Mouse (Mus musculus) MEL (cell line): ENCODE results near the gene Sgtb. TPM values are rescaled to one million over a fixed set of nuclear protein-coding genes. Genes with fewer than 3 reads are reported as not detected.

ENCODE experiments used
- DNase-seq: peaks from one replicate; pipeline ENCODE4 v3.0.0; 2011; ENCODE audit warnings: low read depth, low spot score
- H3K27ac ChIP-seq: 2 replicates; pipeline ENCODE4 v1.5.1; 2012; ENCODE audit warnings: low read depth, mild to moderate bottlenecking, control low read depth, low read length, moderate library complexity; ENCODE audit not compliant: control insufficient read depth
- H3K27me3 ChIP-seq, 2 experiments: fragments of 150-350 bp in 1 of 2; sonication (generic) in 1 of 2; 2 replicates each; pipeline ENCODE4 v1.6.1; 2012; ENCODE audit warnings: low read length in 2 of 2, mild to moderate bottlenecking in 2 of 2, improper control_type of control experiment in 1 of 2, moderate library complexity in 1 of 2; ENCODE audit not compliant: insufficient read depth in 2 of 2, control insufficient read depth in 1 of 2
- H3K36me3 ChIP-seq, 2 experiments: 2 replicates each; pipeline ENCODE4 v1.6.1; 2012 to 2014; ENCODE audit warnings: low read length in 2 of 2, improper control_type of control experiment in 1 of 2, inconsistent platforms in 1 of 2, mild to moderate bottlenecking in 1 of 2; ENCODE audit not compliant: insufficient read depth in 2 of 2, control insufficient read depth in 1 of 2
- H3K4me1 ChIP-seq, 2 experiments: fragments of 150-350 bp in 1 of 2; sonication (generic) in 1 of 2; 2 replicates each; pipeline ENCODE4 v1.6.1; 2012; ENCODE audit warnings: low read length in 2 of 2, improper control_type of control experiment in 1 of 2, mild to moderate bottlenecking in 1 of 2; ENCODE audit not compliant: insufficient read depth in 2 of 2, control insufficient read depth in 1 of 2
- H3K4me3 ChIP-seq, 2 experiments: fragments of 150-350 bp in 1 of 2; sonication (generic) in 1 of 2; 2 replicates each; pipeline ENCODE4 v1.5.1; 2012; ENCODE audit warnings: low read depth in 2 of 2, low read length in 2 of 2, mild to moderate bottlenecking in 2 of 2, moderate library complexity in 2 of 2, control low read depth in 1 of 2, improper control_type of control experiment in 1 of 2; ENCODE audit not compliant: control insufficient read depth in 1 of 2, insufficient read depth in 1 of 2
- H3K79me2 ChIP-seq: 2 replicates; pipeline ENCODE4 v1.6.1; 2012; ENCODE audit warnings: mild to moderate bottlenecking, low read length, moderate library complexity; ENCODE audit not compliant: control insufficient read depth, poor library complexity, insufficient read depth
- H3K9ac ChIP-seq: 2 replicates; pipeline ENCODE4 v1.6.1; 2012; ENCODE audit warnings: low read depth, mild to moderate bottlenecking, control low read depth, low read length, moderate library complexity; ENCODE audit not compliant: control insufficient read depth, poor library complexity, severe bottlenecking
- H3K9me3 ChIP-seq: fragments of 150-350 bp; sonication (generic); replicated peaks from 2 replicates; pipeline ENCODE4 v1.6.1; 2012; ENCODE audit warnings: mild to moderate bottlenecking, low read length, improper control_type of control experiment, moderate library complexity; ENCODE audit not compliant: insufficient read depth
- CTCF ChIP-seq, 3 experiments: IDR thresholded peaks in 2 of 3; conservative IDR thresholded peaks in 1 of 3; 2 replicates each; pipeline ENCODE4 v1.5.1; 2011 to 2012; ENCODE audit warnings: low read length in 3 of 3, low read depth in 2 of 3, mild to moderate bottlenecking in 2 of 3, improper control_type of control experiment in 1 of 3, inconsistent platforms in 1 of 3, mixed read lengths in 1 of 3, moderate library complexity in 1 of 3; ENCODE audit not compliant: control insufficient read depth in 1 of 3, insufficient read depth in 1 of 3, poor library complexity in 1 of 3, severe bottlenecking in 1 of 3
- E2F4 ChIP-seq: IDR thresholded peaks from 2 replicates; pipeline ENCODE4 v1.6.1; 2011; ENCODE audit warnings: low read depth, low read length, improper control_type of control experiment, borderline replicate concordance
- ELF1 ChIP-seq: IDR thresholded peaks from 2 replicates; pipeline ENCODE4 v1.6.1; 2014; ENCODE audit warnings: low read depth, mild to moderate bottlenecking, inconsistent platforms, low read length, improper control_type of control experiment, moderate library complexity
- EP300 ChIP-seq, 2 experiments: IDR thresholded peaks; 2 replicates each; pipeline ENCODE4 v1.6.1; 2011; ENCODE audit warnings: improper control_type of control experiment in 2 of 2, low read length in 2 of 2, low read depth in 1 of 2, mild to moderate bottlenecking in 1 of 2
- GATA1 ChIP-seq: IDR thresholded peaks from 2 replicates; pipeline ENCODE4 v1.6.1; 2011; ENCODE audit warnings: low read depth, low read length, improper control_type of control experiment
- HCFC1 ChIP-seq: IDR thresholded peaks from 2 replicates; pipeline ENCODE4 v1.6.1; 2012; ENCODE audit warnings: low read depth, mild to moderate bottlenecking, inconsistent platforms, low read length, improper control_type of control experiment, moderate library complexity
- KAT2A ChIP-seq: conservative IDR thresholded peaks from 2 replicates; pipeline ENCODE4 v1.6.1; 2012; ENCODE audit warnings: low read depth, low read length, improper control_type of control experiment, inconsistent platforms
- MAFK ChIP-seq: IDR thresholded peaks from 2 replicates; pipeline ENCODE4 v1.6.1; 2011; ENCODE audit warnings: low read depth, mild to moderate bottlenecking, low read length, improper control_type of control experiment, borderline replicate concordance
- MAX ChIP-seq: IDR thresholded peaks from 2 replicates; pipeline ENCODE4 v1.6.1; 2011; ENCODE audit warnings: low read length, improper control_type of control experiment
- MAZ ChIP-seq: IDR thresholded peaks from 2 replicates; pipeline ENCODE4 v1.6.1; 2012; ENCODE audit warnings: low read depth, mild to moderate bottlenecking, inconsistent platforms, low read length, improper control_type of control experiment
- MEF2A ChIP-seq: IDR thresholded peaks from 2 replicates; pipeline ENCODE4 v1.6.1; 2014; ENCODE audit warnings: low read depth, mild to moderate bottlenecking, inconsistent platforms, low read length, improper control_type of control experiment; ENCODE audit not compliant: poor library complexity, insufficient replicate concordance, severe bottlenecking; ENCODE audit errors: extremely low read depth
- MYC ChIP-seq: IDR thresholded peaks from 2 replicates; pipeline ENCODE4 v1.6.1; 2011; ENCODE audit warnings: low read depth, mild to moderate bottlenecking, low read length, improper control_type of control experiment, moderate library complexity
- POLR2A ChIP-seq, 2 experiments: IDR thresholded peaks; 2 replicates each; pipeline ENCODE4 v1.6.1; 2011 to 2012; ENCODE audit warnings: low read length in 2 of 2, mild to moderate bottlenecking in 2 of 2, control low read depth in 1 of 2, improper control_type of control experiment in 1 of 2, low read depth in 1 of 2, moderate library complexity in 1 of 2; ENCODE audit not compliant: control insufficient read depth in 1 of 2, insufficient read depth in 1 of 2, poor library complexity in 1 of 2
- RAD21 ChIP-seq: IDR thresholded peaks from 2 replicates; pipeline ENCODE4 v1.6.1; 2011; ENCODE audit warnings: mild to moderate bottlenecking, low read depth, low read length, improper control_type of control experiment
- SIN3A ChIP-seq: IDR thresholded peaks from 2 replicates; pipeline ENCODE4 v1.6.1; 2012; ENCODE audit warnings: low read length, improper control_type of control experiment, inconsistent platforms
- SMC3 ChIP-seq: IDR thresholded peaks from 2 replicates; pipeline ENCODE4 v1.6.1; 2011; ENCODE audit warnings: low read depth, low read length, improper control_type of control experiment
- TBP ChIP-seq: IDR thresholded peaks from 2 replicates; pipeline ENCODE4 v1.8.0; 2011; ENCODE audit warnings: low read depth, low read length, improper control_type of control experiment
- TCF12 ChIP-seq: IDR thresholded peaks from 2 replicates; pipeline ENCODE4 v1.6.1; 2014; ENCODE audit warnings: low read depth, mild to moderate bottlenecking, inconsistent platforms, low read length, improper control_type of control experiment, moderate library complexity
- USF1 ChIP-seq: IDR thresholded peaks from 2 replicates; pipeline ENCODE4 v1.6.1; 2014; ENCODE audit warnings: low read depth, mild to moderate bottlenecking, inconsistent platforms, low read length, improper control_type of control experiment, moderate library complexity
- USF2 ChIP-seq, 2 experiments: IDR thresholded peaks; 2 replicates each; pipeline ENCODE4 v1.6.1; 2011 to 2012; ENCODE audit warnings: improper control_type of control experiment in 2 of 2, low read length in 2 of 2, borderline replicate concordance in 1 of 2, inconsistent platforms in 1 of 2, low read depth in 1 of 2, mild to moderate bottlenecking in 1 of 2; ENCODE audit not compliant: insufficient read depth in 1 of 2
- ZC3H11A ChIP-seq: IDR thresholded peaks from 2 replicates; pipeline ENCODE4 v1.6.1; 2012; ENCODE audit warnings: low read depth, mild to moderate bottlenecking, inconsistent platforms, low read length, improper control_type of control experiment
- ZKSCAN1 ChIP-seq: IDR thresholded peaks from 2 replicates; pipeline ENCODE4 v1.6.1; 2012; ENCODE audit warnings: low read depth, mild to moderate bottlenecking, inconsistent platforms, low read length, improper control_type of control experiment, moderate library complexity
- ZMIZ1 ChIP-seq: IDR thresholded peaks from 2 replicates; pipeline ENCODE4 v1.6.1; 2012; ENCODE audit warnings: low read depth, mild to moderate bottlenecking, inconsistent platforms, low read length, improper control_type of control experiment, moderate library complexity
- ZNF384 ChIP-seq: IDR thresholded peaks from 2 replicates; pipeline ENCODE4 v1.6.1; 2012; ENCODE audit warnings: low read depth, mild to moderate bottlenecking, inconsistent platforms, low read length, improper control_type of control experiment
- polyA plus RNA-seq, 2 experiments: library from polyadenylated mRNA; stranded (reverse) in 1 of 2; unstranded in 1 of 2; fragments of >175 nt in 1 of 2; fragments of >200 nt in 1 of 2; gene quantifications; 2 replicates each; pipeline versions ENCODE4 v1.2.1 to v1.2.4; 2012; ENCODE audit warnings: low replicate concordance in 2 of 2, low read depth in 1 of 2; ENCODE audit not compliant: insufficient read length in 2 of 2, insufficient read depth in 1 of 2, missing spikeins in 1 of 2
- total RNA-seq: library from RNA; depleted of rRNA; stranded (reverse); fragments of 300-350 nt; gene quantifications from 2 replicates; pipeline ENCODE4 v1.2.3, GENCODE M21; 2012

The Sgtb gene
- total and polyA plus RNA-seq, 3 experiments, result 0.11 TPM; not detected in 2

GRCm38 (mm10) chr13:104089387-104089786 lies 20.2 kb upstream of the Sgtb start:
- Histone ChIP-seq H3K9ac (no peak overlapping the region), H3K4me1 (peaks cover 0 to 6% of the 10 kb centered on the region in 2 experiments; a peak in 1 of 4 replicates)
- peak; percentile 62 for DNase-seq

GRCm38 (mm10) chr13:104091734-104092133 lies 17.8 kb upstream of the Sgtb start:
- Histone ChIP-seq H3K79me2 (no peaks in the 10 kb centered on the region), H3K27ac (no peak overlapping the region), H3K9me3 (no peaks in the 10 kb centered on the region), H3K36me3 (no peaks in the 10 kb centered on the region; a peak in 1 of 4 replicates), H3K27me3 (no peaks in the 10 kb centered on the region), H3K9ac (no peak overlapping the region), H3K4me3 (no peak overlapping the region), H3K4me1 (no peaks in the 10 kb centered on the region)
- DNase-seq, result no peak
- TF ChIP-seq SMC3 (no peak), HCFC1 (no peak), SIN3A (no peak), GATA1 (no peak)

More at GRCm38 (mm10) chr13:104089387-104089786, 20.2 kb upstream of the Sgtb start:
- peaks cover 0 to 3% of the 10 kb centered on the region in 2 experiments; a peak in 2 of 4 replicates for H3K36me3 ChIP-seq
- no peak overlapping the region for H3K27ac ChIP-seq
- peak; percentile 93 for TF ChIP-seq ZC3H11A
- peak; percentile 75 for TF ChIP-seq ZNF384
- TF ChIP-seq MAZ, result no peak
- TF ChIP-seq E2F4, result no peak
- TF ChIP-seq CTCF (IDR thresholded peaks at IDR 0.05 in 2 of 3, conservative IDR thresholded peaks at IDR 0.05 in 1 of 3; ENCODE audit: control insufficient read depth in 1 of 3, insufficient read depth in 1 of 3, low read depth in 2 of 3, low read length in 3 of 3, poor library complexity in 1 of 3, severe bottlenecking in 1 of 3), result peak; percentile 83 to 94 (median 86)
- no peak for TF ChIP-seq ZKSCAN1
- TF ChIP-seq RAD21, result peak; percentile 98
- TF ChIP-seq USF2 (IDR thresholded peaks at IDR 0.05; ENCODE audit: borderline replicate concordance in 1 of 2, insufficient read depth in 1 of 2, low read depth in 1 of 2, low read length in 2 of 2), result no peak
- TF ChIP-seq SMC3, result peak; percentile 94
- peak; percentile 25; the same call in 1 of the 2 replicates for TF ChIP-seq TBP
- TF ChIP-seq, all 39 proteins: peak for 6
- no peak overlapping the region for H3K4me3 ChIP-seq
- H3K79me2 ChIP-seq, result no peaks in the 10 kb centered on the region
- no peaks in the 10 kb centered on the region for H3K9me3 ChIP-seq
- no peaks in the 10 kb centered on the region for H3K27me3 ChIP-seq

GRCm38 (mm10) chr13:104094531-104095385 lies 14.8 kb upstream of the Sgtb start:
- Histone ChIP-seq H3K4me1 (no peaks in the 10 kb centered on the region), H3K4me3 (no peak overlapping the region)
- no peak for DNase-seq
- no peak for TF ChIP-seq MAX
- TF ChIP-seq MEF2A, result no peak
- no peak for TF ChIP-seq USF1
- no peak for TF ChIP-seq ZC3H11A
- TF ChIP-seq EP300 (IDR thresholded peaks at IDR 0.05; ENCODE audit: low read depth in 1 of 2, low read length in 2 of 2), result no peak
- TF ChIP-seq E2F4, result no peak
- TF ChIP-seq HCFC1, result no peak
- no peak for TF ChIP-seq ZMIZ1
- no peak for TF ChIP-seq MYC
- no peak for TF ChIP-seq ELF1
- no peak for TF ChIP-seq KAT2A
- no peak for TF ChIP-seq POLR2A (IDR thresholded peaks at IDR 0.05; ENCODE audit: control insufficient read depth in 1 of 2, insufficient read depth in 1 of 2, low read depth in 1 of 2, low read length in 2 of 2, poor library complexity in 1 of 2)
- TF ChIP-seq MAFK, result no peak
- no peak for TF ChIP-seq TCF12

More at GRCm38 (mm10) chr13:104094531-104095385, 14.8 kb upstream of the Sgtb start:
- Histone ChIP-seq H3K9me3 (no peaks in the 10 kb centered on the region), H3K27ac (no peak overlapping the region), H3K79me2 (no peaks in the 10 kb centered on the region), H3K36me3 (no peaks in the 10 kb centered on the region; a peak in 1 of 4 replicates), H3K9ac (no peak overlapping the region), H3K27me3 (no peaks in the 10 kb centered on the region)
